Mouse (Mus musculus): ENCODE results near the gene Evl. TPM values are rescaled to one million over a fixed set of nuclear protein-coding genes. Genes with fewer than 3 reads are reported as not detected.

Evl gene
- polyA plus RNA-seq, 1 experiment from 2014 or later: 57.9 TPM

GRCm38 (mm10) chr12:108718485-108718884, 164.0 kb downstream of the Evl start:
- no peaks in the 10 kb centered on the region for H3K9me3 ChIP-seq (ENCODE audit: control insufficient read depth, low read length)
- no peak overlapping the region for H3K9ac ChIP-seq (ENCODE audit: low read length)
- no peak for ATAC-seq (ENCODE audit: insufficient number of reproducible peaks, insufficient read depth, low FRiP score, low read depth)
- no peaks in the 10 kb centered on the region for H3K4me1 ChIP-seq (ENCODE audit: control insufficient read depth in 2 of 2, insufficient read depth in 2 of 2, low read length in 2 of 2)
- WGBS: 80% methylated on average over 3 of the region's 3 CpGs
- H3K4me3 ChIP-seq (ENCODE audit: control insufficient read depth in 1 of 2, insufficient read depth in 1 of 2, low read depth in 1 of 2, low read length in 2 of 2): no peak overlapping the region
- no peak overlapping the region for H3K27ac ChIP-seq (replicated peaks in 1 of 2; ENCODE audit: control insufficient read depth in 1 of 2, insufficient read depth in 1 of 2, low read depth in 2 of 2, low read length in 2 of 2)
- no peaks in the 10 kb centered on the region for H3K27me3 ChIP-seq (ENCODE audit: control insufficient read depth, insufficient read depth, low read length)
- no peaks in the 10 kb centered on the region for H3K36me3 ChIP-seq (ENCODE audit: control insufficient read depth, insufficient read depth, low read length)
- no peak overlapping the region for H3K4me2 ChIP-seq (ENCODE audit: low read length)

DNA sequence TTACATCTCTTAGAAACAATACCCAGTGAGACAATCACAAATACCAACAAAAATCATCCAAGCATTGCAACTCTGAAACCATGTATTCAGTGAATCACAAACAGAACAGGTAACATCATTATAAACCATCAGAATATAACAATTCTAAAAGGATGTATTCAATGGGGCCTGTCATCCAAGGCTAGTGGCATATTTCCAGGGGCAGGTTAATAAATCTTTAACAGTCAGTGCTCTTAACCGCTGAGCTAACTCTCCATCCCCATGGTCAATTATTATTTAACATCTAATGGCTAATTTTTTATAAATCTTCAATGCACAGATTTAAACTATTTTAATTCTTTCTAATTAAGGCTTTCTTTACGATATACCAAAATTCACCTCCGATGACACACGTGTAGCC, 167.9 kb downstream of the Evl start:
- no peak overlapping the region for H3K9ac ChIP-seq (ENCODE audit: low read length)
- no peaks in the 10 kb centered on the region for H3K4me1 ChIP-seq (ENCODE audit: control insufficient read depth in 2 of 2, insufficient read depth in 2 of 2, low read length in 2 of 2)
- no peak overlapping the region for H3K4me3 ChIP-seq (ENCODE audit: control insufficient read depth in 1 of 2, insufficient read depth in 1 of 2, low read depth in 1 of 2, low read length in 2 of 2)
- H3K27ac ChIP-seq (replicated peaks in 1 of 2; ENCODE audit: control insufficient read depth in 1 of 2, insufficient read depth in 1 of 2, low read depth in 2 of 2, low read length in 2 of 2): no peak overlapping the region
- ATAC-seq (ENCODE audit: insufficient number of reproducible peaks, insufficient read depth, low FRiP score, low read depth): no peak
- H3K27me3 ChIP-seq (ENCODE audit: control insufficient read depth, insufficient read depth, low read length): no peaks in the 10 kb centered on the region
- WGBS: 88% methylated on average over 4 of the region's 4 CpGs
- no peak overlapping the region for H3K4me2 ChIP-seq (ENCODE audit: low read length)
- no peaks in the 10 kb centered on the region for H3K9me3 ChIP-seq (ENCODE audit: control insufficient read depth, low read length)
- H3K36me3 ChIP-seq (ENCODE audit: control insufficient read depth, insufficient read depth, low read length): no peaks in the 10 kb centered on the region

DNA sequence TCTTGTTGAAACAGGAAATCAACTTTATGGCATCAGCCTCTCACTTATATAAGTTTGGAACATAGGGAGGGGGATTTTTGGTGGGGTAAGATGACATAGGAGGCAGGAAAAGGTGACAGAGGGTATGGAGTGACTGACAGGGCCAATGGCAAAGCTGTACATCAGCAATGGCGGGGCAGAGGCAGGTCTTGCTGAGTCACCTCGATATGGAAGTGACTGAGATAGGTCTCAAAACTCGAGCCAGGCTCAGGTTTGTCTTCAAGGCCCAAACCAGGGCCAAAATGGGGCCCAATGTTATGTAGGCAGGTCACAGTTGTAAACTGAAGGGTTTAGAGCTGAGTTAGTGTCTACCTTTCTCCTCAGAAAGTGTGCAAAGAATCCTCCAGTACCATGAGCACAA, 169.3 kb downstream of the Evl start:
- no peaks in the 10 kb centered on the region for H3K36me3 ChIP-seq (ENCODE audit: control insufficient read depth, insufficient read depth, low read length)
- no peak overlapping the region for H3K27ac ChIP-seq (replicated peaks in 1 of 2; ENCODE audit: control insufficient read depth in 1 of 2, insufficient read depth in 1 of 2, low read depth in 2 of 2, low read length in 2 of 2)
- H3K9me3 ChIP-seq (ENCODE audit: control insufficient read depth, low read length): no peaks in the 10 kb centered on the region
- H3K4me3 ChIP-seq (ENCODE audit: control insufficient read depth in 1 of 2, insufficient read depth in 1 of 2, low read depth in 1 of 2, low read length in 2 of 2): no peak overlapping the region
- no peak overlapping the region for H3K4me2 ChIP-seq (ENCODE audit: low read length)
- H3K27me3 ChIP-seq (ENCODE audit: control insufficient read depth, insufficient read depth, low read length): no peaks in the 10 kb centered on the region
- ATAC-seq (ENCODE audit: insufficient number of reproducible peaks, insufficient read depth, low FRiP score, low read depth): no peak
- 86% methylated on average over 3 of the region's 3 CpGs for WGBS
- no peaks in the 10 kb centered on the region for H3K4me1 ChIP-seq (ENCODE audit: control insufficient read depth in 2 of 2, insufficient read depth in 2 of 2, low read length in 2 of 2)
- H3K9ac ChIP-seq (ENCODE audit: low read length): no peak overlapping the region

DNA sequence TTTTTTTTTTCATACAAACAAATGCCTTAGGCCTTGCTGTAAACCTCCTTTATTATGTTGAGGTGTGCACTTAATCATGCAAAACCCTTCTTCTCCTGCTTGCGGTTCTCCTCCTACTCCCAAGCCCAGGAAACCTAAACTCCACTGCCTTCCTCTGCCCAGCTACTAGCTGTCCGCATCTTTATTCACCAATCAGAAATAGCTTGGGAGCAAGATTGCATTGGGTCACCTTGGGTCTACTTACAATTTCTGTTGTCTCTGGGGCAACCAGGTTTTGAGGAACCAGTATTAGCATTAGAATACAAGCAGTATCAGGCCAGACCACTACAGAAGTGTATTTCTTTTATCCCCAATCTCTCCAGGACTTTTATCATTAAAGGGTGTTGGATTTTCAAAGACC, 179.9 kb downstream of the Evl start:
- Histone ChIP-seq H3K4me1 (ENCODE audit: control insufficient read depth in 2 of 2, insufficient read depth in 2 of 2, low read length in 2 of 2) (no peaks in the 10 kb centered on the region), H3K36me3 (ENCODE audit: control insufficient read depth, insufficient read depth, low read length) (no peaks in the 10 kb centered on the region), H3K4me3 (ENCODE audit: control insufficient read depth in 1 of 2, insufficient read depth in 1 of 2, low read depth in 1 of 2, low read length in 2 of 2) (no peak overlapping the region), H3K27ac (replicated peaks in 1 of 2; ENCODE audit: control insufficient read depth in 1 of 2, insufficient read depth in 1 of 2, low read depth in 2 of 2, low read length in 2 of 2) (no peak overlapping the region), H3K9ac (ENCODE audit: low read length) (no peak overlapping the region), H3K4me2 (ENCODE audit: low read length) (no peak overlapping the region), H3K27me3 (ENCODE audit: control insufficient read depth, insufficient read depth, low read length) (no peaks in the 10 kb centered on the region), H3K9me3 (ENCODE audit: control insufficient read depth, low read length) (no peaks in the 10 kb centered on the region)
- WGBS: 91% methylated on average over 2 of the region's 2 CpGs
- no peak for ATAC-seq (ENCODE audit: insufficient number of reproducible peaks, insufficient read depth, low FRiP score, low read depth)

- H3K9ac ChIP-seq (ENCODE audit: low read length): no peak overlapping the region
- ATAC-seq (ENCODE audit: insufficient number of reproducible peaks, insufficient read depth, low FRiP score, low read depth): no peak
- 87% methylated on average over 7 of the region's 7 CpGs for WGBS
Observed at GRCm38 (mm10) chr12:108737838-108738237, 183.3 kb downstream of the Evl start.

More at GRCm38 (mm10) chr12:108737838-108738237, 183.3 kb downstream of the Evl start:
- Histone ChIP-seq H3K27me3 (ENCODE audit: control insufficient read depth, insufficient read depth, low read length) (no peaks in the 10 kb centered on the region), H3K4me3 (ENCODE audit: control insufficient read depth in 1 of 2, insufficient read depth in 1 of 2, low read depth in 1 of 2, low read length in 2 of 2) (no peak overlapping the region), H3K4me1 (ENCODE audit: control insufficient read depth in 2 of 2, insufficient read depth in 2 of 2, low read length in 2 of 2) (no peaks in the 10 kb centered on the region), H3K36me3 (ENCODE audit: control insufficient read depth, insufficient read depth, low read length) (no peaks in the 10 kb centered on the region), H3K27ac (replicated peaks in 1 of 2; ENCODE audit: control insufficient read depth in 1 of 2, insufficient read depth in 1 of 2, low read depth in 2 of 2, low read length in 2 of 2) (no peak overlapping the region), H3K9me3 (ENCODE audit: control insufficient read depth, low read length) (no peaks in the 10 kb centered on the region), H3K4me2 (ENCODE audit: low read length) (no peak overlapping the region)

MicroRNAs within 50 kb of the gene (microRNA counts, 519-probe panel; counts per million panel counts)
- 5,743 counts per million, percentile 87 among the panel's probes with 10 or more counts for microRNA mmu-miR-342-3p
- microRNA mmu-miR-342-5p: 322 counts per million, percentile 70 among the panel's probes with 10 or more counts

Small RNA genes within 50 kb of the gene (microRNA-seq; reads per million reads assigned to microRNA genes)
- gene Gm23872 (not detected), gene Mir342 (3,857 reads per million, percentile 90 among the genes with 10 or more reads in this experiment)

Other genes with a start within 250 kb of the Evl start
- gene Hhipl1, start 248.4 kb upstream of the Evl start, polyA plus RNA-seq (2014; fragmentation: Nextera tagmentation; extraction: Ambion mirVana): 0.63 and 0.84 TPM in 2 replicates
- gene Cyp46a1, start 220.3 kb upstream of the Evl start, polyA plus RNA-seq (2014; fragmentation: Nextera tagmentation; extraction: Ambion mirVana): 4.2 and 4.6 TPM in 2 replicates
- 69.5 and 77.2 TPM in 2 replicates for gene Eml1, start 183.8 kb upstream of the Evl start, polyA plus RNA-seq (2014; fragmentation: Nextera tagmentation; extraction: Ambion mirVana)
- 0.72 and 0.93 TPM in 2 replicates for gene Degs2, start 147.6 kb downstream of the Evl start, polyA plus RNA-seq (2014; fragmentation: Nextera tagmentation; extraction: Ambion mirVana)
- 13.7 and 14.4 TPM in 2 replicates for gene Yy1, start 238.3 kb downstream of the Evl start, polyA plus RNA-seq (2014; fragmentation: Nextera tagmentation; extraction: Ambion mirVana)